Mouse (Mus musculus) B cell, adult (primary cell): ENCODE measurements around the gene Hsf5. TPM values are rescaled to one million over a fixed set of nuclear protein-coding genes. Genes with fewer than 3 reads are reported as not detected.

Experiments used
- total RNA-seq: library from RNA; stranded (reverse); gene quantifications from 4 replicates; pipeline ENCODE4 v1.2.4, GENCODE M21; 2023; ENCODE audit not compliant: inconsistent age

Gene Hsf5
- 0.12 to 0.32 TPM (median 0.27 TPM) in 3 of 4 replicates, not detected in the other for total RNA-seq

DNA sequence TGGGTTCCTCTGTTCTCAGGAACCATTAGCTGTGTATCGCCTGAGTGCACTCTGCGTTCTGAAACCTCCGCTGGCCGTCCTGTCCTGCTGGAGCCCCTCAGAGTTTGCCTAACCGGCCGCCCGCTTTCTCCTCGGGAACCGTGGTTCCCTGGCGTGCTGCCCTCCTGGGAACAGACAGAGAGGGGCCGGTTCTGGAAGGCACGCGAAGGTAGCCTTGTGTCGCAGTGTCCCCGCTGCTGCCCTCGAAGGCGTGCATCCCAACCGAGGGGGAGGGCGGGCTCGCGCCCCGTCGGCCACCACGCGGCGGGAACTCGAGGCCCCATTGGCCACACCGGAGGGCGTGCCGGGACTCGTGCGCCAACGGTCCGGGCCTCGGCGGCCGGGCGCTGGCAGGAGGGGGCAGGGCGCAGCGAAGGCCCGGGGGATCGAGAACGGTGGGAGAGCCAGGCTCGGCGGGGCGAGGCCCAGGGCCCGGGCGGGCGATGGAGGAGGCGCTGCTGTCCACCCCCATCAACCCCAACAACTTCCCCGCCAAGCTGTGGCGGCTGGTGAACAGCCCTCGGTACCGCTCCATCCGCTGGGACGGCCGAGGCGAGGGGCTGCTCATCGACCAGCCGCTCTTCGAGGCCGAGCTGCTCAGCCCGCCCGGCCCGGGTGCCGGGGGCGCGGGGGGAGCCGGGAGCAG lies at the start of gene Hsf5:
Gene Hsf5, plus strand, starts transcription at position 375 of the 685 bp plus-strand sequence.

GRCm38 (mm10) chr11:87568255-87568953 lies 48.6 kb upstream of the Hsf5 start, which contains the start of gene Sept4:
Gene Sept4, plus strand, starts transcription at chr11:87568903.

DNA sequence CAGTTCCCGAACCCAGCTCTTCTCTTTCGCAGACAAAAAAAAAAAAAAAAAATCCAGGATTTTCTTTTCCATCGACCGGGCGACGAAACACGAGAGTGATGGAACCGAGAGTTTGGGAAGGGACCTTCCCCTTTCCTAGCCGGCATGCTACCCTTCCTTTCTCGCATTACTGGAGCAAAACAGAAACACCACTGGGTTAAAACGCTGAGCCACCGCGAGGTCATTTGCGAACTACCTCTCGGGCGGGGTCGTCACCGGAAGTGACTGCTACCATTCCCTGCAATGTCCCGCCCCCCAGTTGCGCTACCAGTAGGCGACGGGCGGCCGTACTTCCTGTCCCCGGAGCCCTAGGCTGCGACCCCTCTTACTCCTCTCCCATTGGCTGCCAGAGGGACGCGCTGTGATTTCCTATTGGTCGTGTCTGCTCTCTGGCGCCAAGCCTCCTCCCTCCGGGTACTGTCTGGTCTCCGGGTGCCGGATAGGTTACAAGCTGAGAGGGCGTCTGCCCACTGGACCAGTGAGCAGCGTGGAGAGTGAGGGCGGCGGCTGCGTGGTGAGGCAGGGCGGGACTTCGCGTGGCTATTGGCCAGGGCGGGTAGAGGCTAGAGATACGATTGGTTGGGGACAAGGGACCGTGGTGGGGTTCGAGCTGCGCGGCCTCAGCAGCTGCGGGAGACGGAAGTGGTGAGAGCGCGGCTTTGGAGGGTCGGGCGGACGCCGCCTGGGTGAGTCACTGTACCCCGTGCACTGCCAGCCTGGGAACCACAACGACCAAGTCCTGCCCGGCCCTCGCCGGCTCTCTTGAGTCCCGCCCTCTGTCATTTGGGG lies 25.2 kb upstream of the Hsf5 start, which contains the start of gene Mtmr4:
Gene Mtmr4, plus strand, starts transcription at position 637 of the 828 bp plus-strand sequence.

DNA sequence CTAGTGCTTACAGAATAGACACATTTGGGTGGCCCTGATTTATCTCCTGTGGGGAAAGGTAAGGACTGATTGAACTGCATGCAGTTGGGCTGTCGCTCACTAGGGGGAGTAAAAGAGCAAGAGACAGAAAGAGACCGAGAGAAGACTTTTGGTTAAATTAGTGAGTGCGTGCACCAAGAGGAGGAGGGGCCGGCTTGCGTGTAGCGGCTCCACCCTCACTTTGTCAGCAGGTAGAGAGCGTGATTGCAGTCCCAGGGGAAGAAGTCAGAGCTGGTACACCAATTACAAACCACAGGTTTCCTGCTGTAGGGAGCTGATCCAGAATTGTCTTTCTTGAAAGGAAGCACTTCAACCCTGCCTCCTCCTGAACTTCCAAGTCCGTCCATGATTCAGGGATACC lies 45.4 kb downstream of the Hsf5 start, which contains the start of gene Rnf43:
Gene Rnf43, plus strand, starts transcription at position 316 of the 400 bp plus-strand sequence.

Other genes with a start within 250 kb of the Hsf5 start
- 4.8 to 7.7 TPM (median 7.1 TPM) in 4 replicates for gene Rad51c, start 212.2 kb upstream of the Hsf5 start, total RNA-seq
- gene Tex14, start 212.1 kb upstream of the Hsf5 start, total RNA-seq: 0.10 to 2.6 TPM (median 2.4 TPM) in 3 of 4 replicates, not detected in the other
- not detected in 4 replicates for gene Gm11492, start 50.5 kb upstream of the Hsf5 start, total RNA-seq
- gene Sept4, start 48.3 kb upstream of the Hsf5 start, total RNA-seq: 1.8 to 2.8 TPM (median 2.2 TPM) in 4 replicates
- 43.1 to 60.8 TPM (median 51.2 TPM) in 4 replicates for gene Mtmr4, start 25.0 kb upstream of the Hsf5 start, total RNA-seq
- gene Rnf43, start 45.6 kb downstream of the Hsf5 start, total RNA-seq: 4.0 to 5.3 TPM (median 4.6 TPM) in 4 replicates
- 126 to 136 TPM (median 129 TPM) in 4 replicates for gene Supt4a, start 120.4 kb downstream of the Hsf5 start, total RNA-seq
- gene Tspoap1, start 143.4 kb downstream of the Hsf5 start, total RNA-seq: 11.4 to 15.4 TPM (median 12.7 TPM) in 4 replicates
- gene Mpo, start 176.4 kb downstream of the Hsf5 start, total RNA-seq: 0.26 to 1.4 TPM (median 0.44 TPM) in 4 replicates
- gene Lpo, start 211.1 kb downstream of the Hsf5 start, total RNA-seq: not detected in 4 replicates
- 15.7 to 17.9 TPM (median 16.7 TPM) in 4 replicates for gene Mks1, start 236.1 kb downstream of the Hsf5 start, total RNA-seq